Mouse (Mus musculus): ENCODE results near the gene Gpr55.

DNA sequence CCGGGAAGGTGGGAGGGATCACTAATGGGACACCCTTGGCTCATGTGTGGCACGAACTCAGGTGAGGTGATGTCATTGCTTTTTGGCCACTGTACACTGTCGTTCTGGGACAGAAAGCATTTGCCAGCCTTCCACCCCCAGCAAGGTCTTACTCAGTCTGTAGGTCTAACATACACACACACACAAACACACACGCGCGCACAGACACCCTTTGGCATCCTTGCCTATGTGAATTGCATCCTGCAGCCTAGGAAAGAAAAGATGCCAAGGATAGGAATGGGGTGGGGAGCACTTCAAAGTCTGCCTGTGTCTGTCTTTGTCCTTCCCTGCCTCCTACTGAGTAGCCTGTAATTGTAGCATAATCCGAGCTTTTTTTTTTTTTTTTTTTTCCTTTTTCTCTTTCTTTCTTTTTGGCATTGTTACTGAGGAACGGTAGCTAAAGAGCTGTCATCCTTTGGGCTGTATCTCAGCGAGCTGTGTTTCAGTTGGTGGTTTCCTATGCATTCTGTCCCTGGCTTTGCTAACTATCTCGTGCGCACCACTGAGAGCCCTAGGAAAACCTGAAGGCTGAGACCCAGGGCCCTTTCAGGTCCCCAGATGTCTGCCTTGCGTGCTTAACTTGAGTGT, 61.9 kb downstream of the Gpr55 start:
- no peak for TF ChIP-seq CTCF (IDR thresholded peaks at IDR 0.05; ENCODE audit: control insufficient read depth, insufficient read depth, low read length)
- no peak for TF ChIP-seq POLR2A (IDR thresholded peaks at IDR 0.05; ENCODE audit: borderline replicate concordance, control insufficient read depth, low read depth, low read length)

Measured in bone marrow, adult 2 months (tissue).